Comparison of ENCODE assay signal across 13 mouse cellular contexts in the genomic region with DNA sequence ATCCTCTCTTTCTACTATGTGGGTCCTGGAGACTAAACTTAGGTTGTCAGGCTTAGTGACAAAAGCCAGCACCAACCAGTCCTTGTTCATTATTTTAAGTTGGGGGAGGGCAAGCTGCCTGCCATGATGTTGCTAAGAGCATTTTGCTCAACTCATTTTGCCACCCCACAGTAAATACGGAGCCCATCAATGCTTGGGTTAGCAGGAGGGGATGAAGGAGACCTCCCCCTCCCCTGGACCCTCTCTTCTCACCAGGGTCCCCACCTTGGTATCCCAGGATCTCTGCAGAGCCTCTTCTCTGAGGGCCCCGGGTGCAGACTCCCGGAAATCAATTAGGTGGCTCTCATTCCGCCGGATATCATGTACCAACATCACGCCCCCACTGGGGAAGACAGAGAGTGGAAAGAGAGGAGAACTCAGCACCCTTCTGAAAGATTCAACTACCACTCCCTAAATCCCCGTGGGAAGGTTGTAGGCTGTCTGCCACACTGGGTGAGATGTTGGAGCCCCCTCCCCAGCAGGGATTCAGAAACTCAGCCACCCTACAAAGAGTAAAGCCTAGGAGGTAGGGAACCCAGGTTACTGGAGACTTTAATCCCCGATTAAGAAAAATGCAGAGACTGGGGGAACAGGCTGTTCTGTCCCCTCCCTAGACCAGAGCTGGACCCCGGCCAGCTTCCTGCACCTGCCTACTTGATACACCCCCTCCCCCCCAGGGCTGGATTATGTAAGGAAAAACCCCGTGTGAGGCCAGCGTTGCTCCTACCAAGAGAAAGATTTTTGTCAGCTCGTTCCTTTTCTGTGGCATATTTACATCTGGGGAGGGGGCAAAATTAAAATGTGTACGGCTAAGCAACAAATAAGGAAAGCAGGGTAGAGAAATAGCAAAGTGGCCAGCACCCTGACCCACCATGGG. TPM values are rescaled to one million over a fixed set of nuclear protein-coding genes. Genes with fewer than 3 reads are reported as not detected.
DNase-seq lines count a peak whose midpoint lies in the region; ATAC-seq lines count a peak whose summit lies in the region.
"Had no signal": no experiment of that assay in that cellular context is flagged by ENCODE, and none has a peak within 500 bp of the region (broad histone marks: within the 10 kb centered on the region; RNA-seq: fewer than 3 reads in every experiment).

No protein-coding gene starts in this region.

- H3K9me3 ChIP-seq in hindbrain, embryonic 13.5 days, result no peaks in the 10 kb centered on the region
- H3K9me3 ChIP-seq in hindbrain, embryonic 12.5 days (replicated peaks), result no peaks in the 10 kb centered on the region

- 0 out of 2 replicates have a peak overlapping the region, but pooled peaks have one; percentile 14 for H3K9ac ChIP-seq in hindbrain, embryonic 13.5 days
- no peak overlapping the region for H3K9ac ChIP-seq in hindbrain, embryonic 12.5 days

- 73% methylated on average over 13 of the region's 13 CpGs for WGBS in hindbrain, embryonic 13.5 days
- WGBS in hindbrain, embryonic 12.5 days, result 71% methylated on average over 13 of the region's 13 CpGs

- peaks cover 63% of the 10 kb centered on the region for H3K36me3 ChIP-seq in hindbrain, embryonic 13.5 days
- H3K36me3 ChIP-seq in hindbrain, embryonic 12.5 days, result peaks cover 27% of the 10 kb centered on the region

- no peak for ATAC-seq in hindbrain, embryonic 13.5 days (ENCODE audit: low FRiP score)
- ATAC-seq in hindbrain, embryonic 12.5 days (ENCODE audit: low FRiP score), result no peak

- H3K27ac ChIP-seq in hindbrain, embryonic 13.5 days, result no peak overlapping the region
- H3K27ac ChIP-seq in hindbrain, embryonic 12.5 days, result no peak overlapping the region

- no peak overlapping the region for H3K4me2 ChIP-seq in hindbrain, embryonic 13.5 days
- no peak overlapping the region for H3K4me2 ChIP-seq in hindbrain, embryonic 12.5 days (replicated peaks)
- H3K4me2 ChIP-seq: liver, embryonic 11.5 days had no signal

- H3K27me3 ChIP-seq in hindbrain, embryonic 13.5 days, result no peaks in the 10 kb centered on the region
- H3K27me3 ChIP-seq in hindbrain, embryonic 12.5 days, result no peaks in the 10 kb centered on the region

- H3K4me3 ChIP-seq in hindbrain, embryonic 13.5 days, result no peak overlapping the region
- H3K4me3 ChIP-seq in hindbrain, embryonic 12.5 days, result no peak overlapping the region
- H3K4me3 ChIP-seq: myocyte had no signal

- H3K4me1 ChIP-seq in hindbrain, embryonic 13.5 days (replicated peaks), result no peaks in the 10 kb centered on the region
- H3K4me1 ChIP-seq in hindbrain, embryonic 12.5 days, result 0 out of 2 replicates have a peak, but pooled peaks cover 2% of the 10 kb centered on the region

- DNase-seq in right cerebral cortex, adult 2 months (ENCODE audit: low spot score in 2 of 2), result peak; percentile 43 to 45
- no peak for DNase-seq in right cerebral cortex, postnatal 4 days
- DNase-seq in kidney, postnatal 4 days, result peak; percentile 20 to 40
- peak; percentile 41 for DNase-seq in skeletal muscle tissue, adult 2 months (ENCODE audit: low read depth, low spot score)
- DNase-seq in natural killer cell, adult 2 months (ENCODE audit: low spot score in 2 of 2), result no peak
- no peak for DNase-seq in Muller cell, postnatal 12 days (ENCODE audit: inconsistent ontology term)
- DNase-seq: adrenal gland, adult 8-10 months; heart, postnatal 36 days; spleen, adult 18-20 months had no signal

RNA-seq across cellular contexts. Expression of a gene that starts 13.1 kb away (rescaled TPM):
- 26.6 and 29.0 TPM in 2 replicates for polyA plus RNA-seq in hindbrain, embryonic 13.5 days (2015; fragmentation: Nextera tagmentation; extraction: Ambion mirVana)
- 28.7 and 29.4 TPM in 2 replicates for polyA plus RNA-seq in hindbrain, embryonic 12.5 days (2016; fragmentation: Nextera tagmentation; extraction: Ambion mirVana)

RNA-seq across cellular contexts. Expression of a gene that starts 13.3 kb away (rescaled TPM):
- 66.3 and 73.6 TPM in 2 replicates for polyA plus RNA-seq in hindbrain, embryonic 13.5 days (2015; fragmentation: Nextera tagmentation; extraction: Ambion mirVana)
- polyA plus RNA-seq in hindbrain, embryonic 12.5 days (2016; fragmentation: Nextera tagmentation; extraction: Ambion mirVana), result 39.0 and 41.1 TPM in 2 replicates

RNA-seq across cellular contexts. Expression of a gene that starts 31.0 kb away (rescaled TPM):
- polyA plus RNA-seq in hindbrain, embryonic 13.5 days (2015; fragmentation: Nextera tagmentation; extraction: Ambion mirVana), result 27.9 and 32.1 TPM in 2 replicates
- polyA plus RNA-seq in hindbrain, embryonic 12.5 days (2016; fragmentation: Nextera tagmentation; extraction: Ambion mirVana), result 31.6 and 31.7 TPM in 2 replicates

Comparison
In these comparisons a context has a peak if more than half of its experiments do, and no peak if none do; other contexts are left out.
1. DNase-seq: peak in right cerebral cortex, adult 2 months (2 of 2), kidney, postnatal 4 days (2 of 2) and skeletal muscle tissue, adult 2 months (single experiment); none in right cerebral cortex, postnatal 4 days (single experiment), natural killer cell, adult 2 months (0 of 2) and Muller cell, postnatal 12 days (single experiment).